Mouse (Mus musculus) left cerebral cortex, postnatal 36 days (tissue): ENCODE results near the gene Cep152. TPM values are rescaled to one million over a fixed set of nuclear protein-coding genes. Genes with fewer than 3 reads are reported as not detected.
A peak's percentile ranks its signal among the peaks of the same experiment; 100 is the strongest.

Source experiments
- DNase-seq, 2 experiments: peaks; one replicate each; pipeline ENCODE4 v3.0.0; 2021 to 2022; ENCODE audit warnings: low spot score in 2 of 2, mixed read lengths in 1 of 2
- intact Hi-C: fragments of 180-260 bp; cut with DNase I; formaldehyde crosslinking; loops from one replicate; pipeline ENCODE4 v1.15.1; 2025
- total RNA-seq, 2 experiments: library from RNA; stranded (reverse); gene quantifications; 2 replicates each; pipeline ENCODE4 v1.2.3; 2021

Cep152 gene
- total RNA-seq, 2 experiments from 2014 or later, result 1.8 to 2.9 TPM

DNA sequence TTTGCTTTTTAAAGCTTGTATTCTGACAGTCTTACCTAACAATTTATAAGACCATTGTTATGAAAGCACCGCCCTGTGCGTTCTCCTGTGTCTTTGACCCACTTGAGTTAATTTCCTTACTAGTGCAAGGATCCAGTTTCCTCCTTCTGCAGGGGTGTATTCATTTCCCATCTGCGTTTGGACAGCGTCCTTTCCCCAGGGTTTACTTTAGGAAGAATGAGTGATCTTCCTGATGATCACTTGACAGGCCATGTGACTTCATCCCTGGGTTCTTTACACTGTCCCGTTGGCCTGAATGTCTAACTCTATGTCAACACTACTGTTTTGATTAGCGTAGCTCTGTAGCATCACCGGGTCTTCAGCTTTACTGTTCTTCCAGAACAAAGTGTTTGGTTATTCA, 12.4 kb upstream of the Cep152 start:
- no peak for DNase-seq
- intact Hi-C loops, result no loop called here

DNA sequence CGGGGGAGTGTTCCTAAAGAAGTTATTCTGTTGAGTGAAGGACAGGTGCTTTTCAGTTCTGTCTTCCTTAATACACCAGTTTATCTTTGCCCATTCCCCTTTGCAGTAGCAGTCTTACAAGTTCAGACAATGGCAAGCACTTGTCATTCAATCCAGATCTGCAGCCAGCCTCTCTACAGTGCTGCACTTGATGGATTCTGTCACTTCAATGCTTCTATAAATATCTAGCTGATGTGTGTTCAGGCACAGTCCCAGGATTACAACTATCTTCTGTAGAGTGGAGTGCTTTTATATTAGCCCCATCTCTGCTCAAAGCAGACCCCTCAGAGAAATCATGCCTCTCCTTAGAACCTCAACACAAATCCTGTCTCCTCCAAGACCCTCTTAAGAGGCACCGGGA, 5.1 kb upstream of the Cep152 start:
- intact Hi-C loops, result no loop called here
- no peak for DNase-seq

DNA sequence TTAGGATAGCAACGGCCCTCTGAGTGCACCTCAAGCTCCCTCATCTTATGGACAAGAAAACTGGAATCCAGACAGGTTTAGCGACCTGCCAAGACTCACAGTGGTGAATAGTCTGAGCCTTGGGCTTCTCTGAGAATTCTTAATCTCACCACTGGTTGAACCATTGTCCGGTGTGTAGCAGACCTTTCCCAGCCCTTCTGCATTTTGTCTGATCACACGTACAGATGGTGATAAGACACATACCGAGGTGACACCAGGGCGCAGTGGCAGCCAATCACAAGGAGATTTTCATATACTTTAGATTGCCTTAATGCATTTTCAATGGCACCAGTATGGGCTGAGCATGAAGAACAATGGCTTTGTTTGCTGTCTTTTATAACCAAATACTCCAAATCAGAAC, 3.6 kb upstream of the Cep152 start:
- no peak for DNase-seq
- intact Hi-C loops, result no loop called here

DNA sequence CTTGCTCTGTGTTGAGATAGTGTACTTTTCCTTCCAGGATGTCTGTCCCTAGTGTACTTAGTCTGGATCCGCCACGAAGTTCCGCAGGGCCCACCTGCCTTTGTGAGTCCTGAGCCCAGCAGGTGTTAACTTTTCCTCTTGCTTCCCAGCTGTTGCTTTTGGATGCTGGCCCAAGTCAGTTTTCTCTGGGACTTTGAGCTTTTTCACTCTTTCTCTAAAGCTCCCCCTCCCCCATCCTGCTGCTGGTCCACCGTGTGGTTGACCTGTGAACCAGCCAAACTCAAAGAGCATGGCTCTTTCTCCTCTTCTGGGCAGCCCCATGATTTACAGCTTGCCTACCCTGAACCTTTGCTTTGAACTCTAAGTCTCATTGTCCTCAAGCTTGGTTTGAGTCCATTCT, 1.6 kb upstream of the Cep152 start:
- intact Hi-C loops, result no loop called here
- no peak for DNase-seq

DNA sequence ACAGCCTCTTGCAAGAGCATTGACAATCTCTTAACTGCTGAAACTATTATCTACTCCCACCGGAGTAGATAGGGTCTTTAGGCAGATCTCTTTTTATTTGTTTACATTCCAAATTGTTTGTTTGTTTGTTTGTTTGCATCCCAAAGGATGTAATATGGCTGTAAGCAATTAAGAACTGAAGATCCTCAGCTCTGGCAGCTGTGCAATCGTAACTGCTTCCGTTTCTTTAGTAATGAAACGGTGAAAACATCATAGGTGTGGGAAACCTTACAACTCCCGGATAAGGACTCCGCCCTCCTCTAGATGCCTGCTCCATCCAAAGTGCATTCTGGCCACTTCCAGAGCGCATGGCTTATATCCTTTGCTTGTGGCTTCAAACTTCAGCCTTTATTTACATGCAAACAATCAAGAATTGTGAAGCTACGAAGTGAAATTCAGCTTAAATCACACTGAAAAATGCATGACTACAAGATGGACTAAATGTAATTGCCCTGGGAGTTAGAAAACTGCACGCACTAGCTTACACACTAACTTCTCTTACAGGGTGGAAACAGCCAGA, 707 bp downstream of the Cep152 start:
- intact Hi-C loops, result no loop called here

DNA sequence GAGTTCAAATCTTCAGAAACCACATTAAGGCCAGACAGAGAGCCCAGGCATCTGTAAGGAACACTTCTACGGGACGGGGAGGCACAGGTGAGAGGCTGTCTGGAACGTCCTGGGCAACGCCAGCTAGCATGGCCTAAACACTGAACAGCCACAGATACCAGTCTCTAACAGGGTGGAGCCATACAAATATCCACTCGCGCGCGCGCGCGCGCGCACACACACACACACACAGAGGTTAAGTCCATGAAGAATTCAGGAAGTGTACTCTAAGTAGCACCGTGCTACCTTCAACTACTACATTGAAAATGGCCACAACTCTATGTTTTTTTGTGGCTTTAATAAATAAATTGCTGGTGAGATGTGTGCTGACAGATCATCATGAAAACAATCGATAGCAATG, 1.7 kb downstream of the Cep152 start:
- DNase-seq, result no peak
- intact Hi-C loops, result no loop called here

More for the DNA sequence above, 707 bp downstream of the Cep152 start:
- no peak for DNase-seq

DNA sequence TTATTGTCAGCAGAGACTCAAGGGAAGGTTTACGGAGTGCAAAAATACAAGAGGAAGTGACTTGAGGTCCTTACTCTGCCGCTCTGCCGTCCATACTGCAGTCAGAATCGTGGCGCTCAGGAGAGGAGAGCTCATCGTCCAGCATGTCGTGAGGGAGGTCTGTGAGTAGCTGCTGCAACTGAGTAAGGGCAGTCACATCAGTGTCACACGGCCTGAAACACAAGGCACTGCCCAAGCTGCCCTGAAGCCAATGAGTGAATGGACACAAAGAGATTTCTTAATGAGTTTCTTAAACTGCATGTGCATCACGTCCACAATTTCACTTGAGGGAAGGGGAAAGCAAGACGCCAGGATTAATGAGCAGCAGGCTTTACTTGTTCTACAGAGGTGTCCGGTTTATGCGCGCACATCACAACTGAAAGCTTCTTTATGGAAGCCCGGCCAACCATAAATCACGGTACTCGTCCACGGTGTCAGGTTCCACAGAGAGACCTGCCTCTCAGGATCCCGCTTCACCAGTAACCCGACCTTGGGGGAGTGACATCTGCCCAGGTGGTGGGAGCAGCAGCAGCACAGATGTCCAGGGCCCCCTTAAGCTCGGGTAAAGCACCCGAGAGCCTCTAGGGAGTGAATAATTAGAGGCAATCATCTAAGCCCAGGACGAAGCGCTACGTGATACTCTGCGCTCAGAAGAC, 4.6 kb downstream of the Cep152 start:
- intact Hi-C loops, result no loop called here
- DNase-seq, result no peak

DNA sequence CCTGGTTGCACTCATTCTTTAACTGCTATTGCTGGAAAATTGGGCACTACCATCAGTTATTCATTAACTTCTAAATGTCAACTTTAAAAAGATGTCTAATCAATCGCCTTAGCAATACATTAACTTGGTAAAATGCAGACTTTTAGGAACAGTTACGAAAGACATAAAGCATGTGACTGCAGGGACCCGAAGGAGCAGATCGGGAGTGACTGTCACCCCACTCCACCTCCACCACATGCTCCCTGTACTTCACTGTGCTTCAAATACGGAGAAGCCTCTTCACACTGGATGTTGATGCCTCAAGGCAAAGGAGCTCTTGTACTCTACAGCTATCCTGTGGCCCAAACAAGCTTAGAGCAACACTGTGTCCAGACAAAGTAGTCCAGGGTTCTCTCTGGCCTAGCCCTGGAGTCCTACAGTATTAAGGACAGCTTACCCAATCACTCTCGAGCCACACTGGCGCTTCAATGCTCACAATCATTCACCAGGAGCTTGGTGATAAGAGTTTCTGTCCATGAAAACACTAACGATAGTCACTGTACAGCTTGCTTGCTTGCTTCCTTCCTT, 9.0 kb downstream of the Cep152 start:
- DNase-seq, result no peak
- intact Hi-C loops, result no loop called here

DNA sequence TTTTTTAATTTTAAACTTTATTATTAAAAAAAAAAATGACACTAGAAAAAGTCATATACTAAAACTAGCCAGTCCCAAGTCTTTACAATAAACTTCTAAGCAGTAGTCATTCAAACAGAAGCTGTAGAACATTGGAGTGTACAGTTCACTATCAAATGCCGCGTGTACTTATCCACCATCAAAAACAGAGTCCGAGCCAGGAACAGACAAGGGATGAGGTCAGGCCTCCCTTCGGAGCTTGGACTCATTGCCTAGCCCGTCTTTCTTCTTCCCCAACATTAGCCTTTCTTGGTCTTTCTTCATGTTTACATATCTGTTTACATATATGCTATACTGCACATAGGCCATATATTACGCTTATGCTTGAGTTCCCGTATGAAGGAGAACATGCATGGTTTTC, 9.5 kb downstream of the Cep152 start:
- intact Hi-C loops, result no loop called here
- DNase-seq, result no peak

DNA sequence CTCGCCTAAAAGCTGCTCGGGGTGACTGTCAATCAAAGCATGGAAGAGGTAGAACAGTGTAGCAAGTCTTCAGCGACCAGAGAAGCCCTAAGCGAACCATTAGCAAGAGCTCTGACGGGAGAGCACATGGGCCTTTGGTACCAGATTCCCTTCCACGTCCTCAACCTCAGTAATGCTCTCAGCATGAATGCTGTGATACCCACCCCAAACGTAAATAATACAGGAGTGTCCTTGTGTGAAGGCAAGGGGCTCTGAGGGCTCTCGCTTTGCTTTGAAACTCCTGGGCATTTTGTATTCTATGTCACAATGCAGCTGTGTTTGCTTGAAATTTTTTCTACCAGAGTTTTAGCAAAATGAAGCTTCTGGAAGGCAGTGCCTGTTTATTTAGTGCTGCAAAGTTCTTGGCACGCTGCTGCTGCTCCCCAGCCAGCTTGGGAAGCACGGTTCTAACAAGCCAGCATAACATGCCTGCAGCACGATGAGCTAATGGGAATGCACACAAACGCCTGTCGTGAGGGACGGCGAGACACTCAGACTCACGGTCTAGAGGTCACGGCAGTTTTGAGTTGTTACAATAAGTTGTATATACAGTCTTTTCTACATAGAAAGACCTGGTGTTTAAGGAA, 18.6 kb downstream of the Cep152 start:
- peak; percentile 14 to 16 for DNase-seq
- intact Hi-C loops, result no loop called here

DNA sequence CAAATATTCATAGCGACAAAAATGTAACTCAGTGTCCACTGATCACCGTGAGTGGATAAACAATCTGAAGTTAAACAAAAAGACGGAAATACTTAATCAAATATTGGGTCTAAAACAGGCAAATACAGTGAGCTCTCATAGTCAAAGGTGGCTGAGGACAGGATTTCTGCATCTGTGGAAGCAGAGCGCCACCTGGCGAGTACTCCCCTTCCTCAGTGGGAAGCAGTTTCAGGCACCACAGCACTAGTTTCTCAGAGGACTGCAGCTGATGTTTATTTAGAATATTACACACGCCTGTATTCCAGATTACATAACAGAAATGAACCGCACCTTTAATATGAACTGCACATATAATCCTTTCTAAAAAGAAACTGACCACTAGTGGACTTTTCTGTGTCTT, 20.3 kb downstream of the Cep152 start:
- DNase-seq, result peak; percentile 32 to 43
- intact Hi-C loops, result loop anchor here (5.0 kb wide), 1 partner anchor 342 kb away; no protein-coding TSS in a partner anchor

DNA sequence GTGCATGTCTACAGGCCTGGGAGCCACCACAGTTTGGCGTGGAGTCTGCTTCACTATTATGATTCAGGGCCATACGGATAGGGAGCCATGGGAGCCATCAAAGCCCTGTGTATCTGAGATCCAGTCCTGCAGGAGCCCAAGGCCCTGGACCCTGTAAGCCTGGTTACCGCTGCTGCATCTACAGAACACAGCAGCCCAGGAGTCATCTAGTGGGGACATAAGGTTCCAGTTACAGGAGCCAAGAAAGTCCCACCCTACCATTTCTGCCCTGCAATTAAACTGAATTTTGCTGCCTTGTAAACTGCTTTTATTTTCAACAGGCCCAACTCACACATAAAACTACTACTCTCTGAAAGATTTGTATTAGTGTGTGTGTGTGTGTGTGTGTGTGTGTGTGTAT, 21.9 kb downstream of the Cep152 start:
- intact Hi-C loops, result loop anchor here (5.0 kb wide), 1 partner anchor 341 kb away; no protein-coding TSS in a partner anchor
- DNase-seq, result no peak

DNA sequence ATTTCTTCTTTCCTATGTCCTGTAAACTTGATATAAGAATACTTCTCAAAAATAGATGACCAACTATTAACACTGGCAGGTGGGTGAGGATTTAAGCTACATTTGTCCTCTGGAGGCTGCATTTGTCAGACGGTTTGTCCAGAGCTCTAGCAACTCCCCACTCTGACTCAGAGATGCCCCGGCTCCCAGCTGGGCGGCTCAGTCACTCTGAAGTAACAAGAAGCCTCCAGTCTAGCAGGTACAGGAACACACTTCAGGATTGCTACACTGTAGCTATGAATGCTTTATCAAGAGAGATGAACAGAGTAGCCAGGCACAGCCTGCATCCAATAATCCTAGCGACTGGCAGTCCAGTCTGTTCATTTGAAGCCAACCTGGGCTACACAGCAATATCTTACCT, 26.0 kb downstream of the Cep152 start:
- intact Hi-C loops, result loop anchor here (2.0 kb wide), 1 partner anchor 264 kb away; no protein-coding TSS in a partner anchor
- DNase-seq, result no peak

DNA sequence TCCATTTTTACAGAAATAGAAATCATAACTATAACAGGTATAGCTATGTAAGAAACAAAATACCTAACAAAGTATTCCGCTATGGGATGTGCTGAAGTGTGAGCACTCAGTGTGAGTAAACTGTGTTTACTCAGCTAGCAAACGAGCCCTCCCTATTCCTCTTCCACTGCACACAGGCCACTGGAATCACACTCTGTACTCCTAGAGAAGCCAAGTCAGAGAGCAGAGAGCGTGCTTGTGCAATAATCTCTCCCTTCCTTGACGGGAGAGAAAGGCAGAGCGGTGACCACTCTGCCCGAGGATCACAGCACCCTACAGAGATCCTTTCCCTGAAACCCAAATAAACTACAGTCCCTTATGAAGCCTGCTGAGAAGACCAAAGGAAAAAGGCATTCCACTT, 26.7 kb downstream of the Cep152 start:
- DNase-seq, result no peak
- intact Hi-C loops, result loop anchor here (2.0 kb wide), 1 partner anchor 263 kb away; no protein-coding TSS in a partner anchor

DNA sequence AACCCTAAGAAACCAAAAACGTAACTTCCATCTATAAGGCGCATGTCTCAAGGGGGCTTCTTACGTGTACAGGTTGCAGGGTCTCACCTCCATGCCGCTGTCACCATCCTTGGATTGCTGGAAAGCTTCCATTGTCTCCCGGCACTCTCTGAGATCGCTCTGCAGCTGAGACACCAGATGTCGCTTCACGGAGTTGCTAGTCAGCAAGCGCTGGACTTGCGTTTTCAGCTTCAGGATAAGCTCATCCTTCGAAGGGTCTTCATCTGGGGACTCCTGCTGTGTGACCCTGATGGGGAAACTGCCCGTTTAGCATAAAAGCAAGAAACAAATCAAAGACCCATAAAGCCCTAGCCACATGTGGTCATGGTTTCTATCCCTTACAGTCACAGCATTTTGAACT, 30.1 kb downstream of the Cep152 start:
- DNase-seq, result no peak

DNA sequence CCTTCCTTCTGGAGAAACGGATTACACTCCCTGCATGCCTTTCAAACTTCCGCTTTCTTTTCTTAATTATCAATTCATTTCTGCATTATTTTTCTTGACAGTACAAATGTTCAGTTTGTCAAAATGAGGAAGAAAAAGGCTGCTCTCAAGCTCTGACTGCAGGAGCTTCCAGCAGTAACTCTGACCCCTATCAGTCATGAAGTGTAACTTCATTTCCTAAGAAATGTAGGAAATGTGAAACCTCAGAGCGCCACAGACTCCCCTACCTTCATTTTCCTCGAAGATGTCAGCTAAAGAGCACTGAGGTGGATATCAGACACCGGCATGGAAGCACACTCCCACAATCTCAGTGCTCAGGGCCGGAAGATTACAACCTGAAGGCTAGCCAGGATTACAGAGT, 30.8 kb downstream of the Cep152 start:
- intact Hi-C loops, result no loop called here
- no peak for DNase-seq

More for the DNA sequence above, 30.1 kb downstream of the Cep152 start:
- intact Hi-C loops, result no loop called here

DNA sequence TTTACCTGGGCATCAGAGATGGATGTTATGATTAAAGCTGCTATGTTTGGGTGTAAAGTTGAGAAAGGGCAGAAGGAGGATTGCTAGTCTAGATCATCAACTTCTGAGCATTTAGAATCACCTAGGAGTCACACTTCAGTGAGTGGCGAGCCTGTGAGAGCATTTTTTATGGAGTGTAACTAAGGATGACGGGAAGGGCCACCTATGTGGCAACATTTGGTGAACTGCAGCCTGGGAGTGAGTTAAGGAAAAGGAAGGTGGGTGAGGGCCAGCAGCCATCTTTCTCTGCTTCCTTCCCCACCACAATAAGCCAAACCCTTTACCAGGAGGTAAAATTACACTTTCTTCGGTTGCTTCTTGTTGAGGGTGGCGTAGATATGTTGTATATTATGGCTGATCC, 33.0 kb downstream of the Cep152 start:
- DNase-seq, result no peak
- intact Hi-C loops, result no loop called here

DNA sequence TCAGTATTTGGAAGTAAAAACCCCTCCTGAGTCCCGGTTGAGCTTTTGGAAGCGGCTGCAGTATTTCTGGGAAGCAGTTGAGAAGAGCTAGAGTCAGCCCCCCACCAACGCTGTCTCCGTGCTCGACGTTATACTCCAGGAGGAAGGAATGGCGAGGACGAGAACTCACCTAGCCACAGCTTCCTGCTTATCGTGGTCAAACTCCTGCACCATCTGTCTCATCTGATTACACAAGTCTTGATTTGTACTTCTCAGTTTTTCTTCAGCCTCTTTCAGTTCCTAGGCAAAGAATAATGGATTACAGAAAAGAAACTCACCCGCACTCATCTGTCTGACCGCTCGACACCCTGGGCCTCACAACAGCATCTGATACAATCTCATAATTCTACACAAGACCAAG, 35.6 kb downstream of the Cep152 start:
- intact Hi-C loops, result no loop called here
- DNase-seq, result no peak

DNA sequence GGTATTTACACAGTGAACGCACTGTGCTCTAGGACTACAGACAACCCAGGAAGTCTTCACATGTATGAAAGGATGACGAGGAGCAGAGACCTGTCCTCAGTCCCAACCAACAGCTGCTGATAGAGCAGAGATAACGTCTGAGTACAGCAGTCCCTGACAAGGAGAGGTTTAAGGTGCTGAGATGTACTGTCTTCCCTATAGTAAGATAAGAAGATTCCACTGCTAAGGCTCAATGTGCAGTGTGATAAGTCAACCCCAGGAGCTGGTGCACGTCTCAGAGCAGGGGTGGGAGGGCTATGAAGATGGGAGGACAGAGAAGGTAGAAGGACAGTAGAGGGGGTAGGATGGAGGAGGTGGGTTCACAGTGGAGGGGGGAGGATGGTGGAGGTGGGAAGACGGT, 43.8 kb downstream of the Cep152 start:
- no peak for DNase-seq
- intact Hi-C loops, result no loop called here

DNA sequence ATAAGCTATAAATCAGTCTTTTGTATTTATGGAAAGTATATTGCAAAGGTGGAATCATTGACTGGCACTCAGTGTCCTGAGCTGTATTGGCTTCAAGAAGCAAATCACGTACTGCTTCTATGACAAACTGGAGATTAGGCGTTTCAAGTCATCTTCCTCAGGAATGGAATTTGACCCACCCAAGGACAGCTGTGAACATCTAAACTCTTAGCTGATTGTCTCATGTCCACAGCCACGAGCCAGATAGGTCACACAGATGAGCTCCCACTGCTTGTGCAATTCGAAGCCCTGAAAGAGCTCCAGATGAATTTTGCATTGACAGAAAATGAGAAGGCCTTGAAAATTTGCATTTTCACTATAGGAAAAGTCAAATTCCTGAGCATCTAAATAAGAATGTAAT, 47.2 kb downstream of the Cep152 start:
- no peak for DNase-seq
- intact Hi-C loops, result no loop called here

DNA sequence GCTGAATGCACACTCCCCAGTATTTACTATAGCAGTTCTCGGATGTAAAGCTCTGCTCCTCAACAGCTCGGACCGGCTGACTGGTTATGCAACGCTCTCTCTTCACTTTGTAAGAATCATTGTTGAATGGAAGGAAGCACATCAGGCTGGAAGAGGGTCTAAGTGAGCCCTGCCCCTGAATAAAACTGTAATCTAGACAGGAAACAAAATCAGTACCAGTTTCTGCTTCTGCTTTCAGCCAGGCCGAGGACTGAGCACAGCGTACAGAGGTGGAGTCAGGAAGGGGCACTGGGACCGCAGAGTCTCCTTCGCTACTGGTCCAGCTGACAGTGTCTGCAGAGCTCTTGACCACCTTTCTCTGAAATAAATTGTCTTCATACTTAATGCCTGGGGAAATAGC, 48.4 kb downstream of the Cep152 start:
- DNase-seq, result no peak
- intact Hi-C loops, result no loop called here
